19 mouse cellular contexts compared by ENCODE assay signal in genomic region chr2:62988616-62989015, GRCm38 (mm10).
"Had no signal": no experiment of that assay in that cellular context is flagged by ENCODE, and none has a peak within 500 bp of the region (broad histone marks: within the 10 kb centered on the region; RNA-seq: fewer than 3 reads in every experiment).

No protein-coding gene starts in this region.

- H3K9ac ChIP-seq: liver, embryonic 13.5 days; midbrain, embryonic 15.5 days; neural tube, embryonic 13.5 days; stomach, embryonic 15.5 days had no signal

- H3K36me3 ChIP-seq: liver, embryonic 13.5 days; midbrain, embryonic 15.5 days; neural tube, embryonic 13.5 days; stomach, embryonic 15.5 days had no signal

- H3K9me3 ChIP-seq: liver, embryonic 13.5 days; midbrain, embryonic 15.5 days; neural tube, embryonic 13.5 days; stomach, embryonic 15.5 days had no signal

- H3K4me3 ChIP-seq: left cerebral cortex, adult 2 months; liver, embryonic 13.5 days; midbrain, embryonic 15.5 days; myocyte; neural tube, embryonic 13.5 days; stomach, embryonic 15.5 days had no signal

- H3K27me3 ChIP-seq: liver, embryonic 13.5 days; midbrain, embryonic 15.5 days; neural tube, embryonic 13.5 days; stomach, embryonic 15.5 days had no signal

- H3K4me2 ChIP-seq: liver, embryonic 13.5 days; midbrain, embryonic 11.5 days; midbrain, embryonic 15.5 days; neural tube, embryonic 13.5 days; stomach, embryonic 15.5 days had no signal

- H3K4me1 ChIP-seq: liver, embryonic 13.5 days; midbrain, embryonic 15.5 days; neural tube, embryonic 13.5 days; stomach, embryonic 15.5 days had no signal

- ATAC-seq: midbrain, embryonic 15.5 days had no signal

- DNase-seq: kidney, adult 11 months; kidney, adult 8-10 months; kidney, postnatal 14 days; kidney, postnatal 4 days; layer of hippocampus, adult 9-11 months; layer of hippocampus, postnatal 36 days; liver, embryonic 13.5 days; lung, adult 2 months; lung, postnatal 14 days; lung, postnatal 4 days; right cerebral cortex, postnatal 25 days; spleen, adult 18-20 months; thymus, postnatal 25 days had no signal

- H3K27ac ChIP-seq: left cerebral cortex, adult 2 months; liver, embryonic 13.5 days; midbrain, embryonic 15.5 days; neural tube, embryonic 13.5 days; stomach, embryonic 15.5 days had no signal
